Mouse (Mus musculus) midbrain, embryonic 15.5 days (tissue): Measurements from ENCODE around the gene Wipf2. TPM values are rescaled to one million over a fixed set of nuclear protein-coding genes. Genes with fewer than 3 reads are reported as not detected.
A peak's percentile ranks its signal among the peaks of the same experiment; 100 is the strongest.

Source experiments
- ATAC-seq: fragments of 200-750 bp; cut with Nextera tagmentation; replicated peaks from 2 replicates; pipeline ENCODE4 v1.8.0; 2017; ENCODE audit warnings: moderate TSS enrichment
- H3K27ac ChIP-seq: fragments of 300-500 bp; sonication (generic); 2 replicates; pipeline ENCODE4 v1.5.1; 2015; ENCODE audit warnings: mild to moderate bottlenecking, inconsistent platforms
- H3K27me3 ChIP-seq: fragments of 300-500 bp; sonication (generic); replicated peaks from 2 replicates; pipeline ENCODE4 v1.6.1; 2015; ENCODE audit warnings: inconsistent platforms
- H3K36me3 ChIP-seq: fragments of 300-500 bp; sonication (generic); replicated peaks from 2 replicates; pipeline ENCODE4 v1.6.1; 2015; ENCODE audit warnings: inconsistent platforms
- H3K4me1 ChIP-seq: fragments of 300-500 bp; sonication (generic); 2 replicates; pipeline ENCODE4 v1.6.1; 2015; ENCODE audit warnings: inconsistent platforms
- H3K4me2 ChIP-seq: fragments of 300-500 bp; sonication (generic); 2 replicates; pipeline ENCODE4 v1.6.1; 2015; ENCODE audit warnings: inconsistent platforms, mild to moderate bottlenecking, moderate library complexity
- H3K4me3 ChIP-seq: fragments of 300-500 bp; sonication (generic); 2 replicates; pipeline ENCODE4 v1.5.1; 2015; ENCODE audit warnings: mild to moderate bottlenecking, inconsistent platforms
- H3K9ac ChIP-seq: fragments of 300-500 bp; sonication (generic); 2 replicates; pipeline ENCODE4 v1.6.1; 2015; ENCODE audit warnings: mild to moderate bottlenecking, inconsistent platforms
- H3K9me3 ChIP-seq: fragments of 300-500 bp; sonication (generic); 2 replicates; pipeline ENCODE4 v1.6.1; 2016; ENCODE audit warnings: inconsistent platforms
- whole genome bisulfite sequencing: fragments of 180-500 bp; shearing (Covaris S2); methylation state at CpG from one replicate; pipeline ENCODE4 v1.1.7; 2015; ENCODE audit warnings: mixed read lengths; 5-methylcytosine and 5-hydroxymethylcytosine counted together
- polyA plus RNA-seq: library from polyadenylated mRNA; unstranded; fragments of >200 nt; fragmentation: Nextera tagmentation; extraction: Ambion mirVana; gene quantifications from 2 replicates; pipeline ENCODE4 v1.2.1, GENCODE M21; 2015

Wipf2 gene
- polyA plus RNA-seq, 1 experiment from 2014 or later: 4.9 TPM

DNA sequence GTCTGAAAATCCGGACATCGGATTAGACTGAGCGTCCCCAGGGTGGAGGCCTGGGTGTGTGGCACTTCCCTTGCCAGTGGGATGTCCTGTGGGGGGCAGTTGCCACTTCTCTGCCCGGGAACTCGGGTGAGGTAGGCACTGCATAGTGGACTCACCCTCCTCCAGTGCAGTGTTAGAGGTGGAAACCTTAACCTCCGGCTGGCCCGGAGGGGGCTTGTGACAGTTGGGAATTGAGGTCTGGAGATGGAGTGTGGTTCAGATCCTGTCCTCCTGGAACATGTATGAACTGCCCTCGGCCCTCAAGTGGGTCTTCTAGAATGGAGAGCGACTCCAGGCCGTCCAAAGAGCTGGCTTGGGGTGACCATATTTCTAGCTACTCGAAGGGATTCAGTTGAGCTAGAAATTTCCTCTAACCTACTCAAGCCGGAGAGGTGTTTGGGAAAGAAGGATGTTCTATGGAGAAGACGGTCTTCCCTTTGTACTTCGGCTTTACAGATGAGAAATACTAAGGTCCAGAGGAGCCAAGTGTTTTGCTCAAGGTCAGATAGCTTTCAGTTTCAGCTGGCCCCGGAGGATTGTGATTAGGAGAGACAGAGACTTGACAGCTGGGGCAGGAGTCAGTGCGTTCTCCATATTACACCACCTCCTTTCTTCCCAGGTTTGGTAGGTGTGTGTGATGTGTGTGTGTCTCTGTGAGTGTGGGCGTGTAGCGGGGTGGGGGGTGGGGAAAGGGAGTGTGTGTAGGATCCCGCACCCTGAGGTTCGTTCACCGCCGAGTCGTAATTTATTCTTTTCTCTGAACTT lies 73.4 kb downstream of the Wipf2 start:
- Histone ChIP-seq H3K4me3 (peak overlapping the region; percentile 66), H3K9me3 (no peaks in the 10 kb centered on the region), H3K4me2 (peak overlapping the region; percentile 99), H3K36me3 (no peaks in the 10 kb centered on the region), H3K4me1 (peaks cover 69% of the 10 kb centered on the region), H3K9ac (peak overlapping the region; percentile 47), H3K27me3 (peaks cover 12% of the 10 kb centered on the region), H3K27ac (no peak overlapping the region)
- 0 out of 2 replicates have a peak, but pooled peaks have one; percentile 28 for ATAC-seq
- WGBS: 3% methylated on average over 23 of the region's 23 CpGs

DNA sequence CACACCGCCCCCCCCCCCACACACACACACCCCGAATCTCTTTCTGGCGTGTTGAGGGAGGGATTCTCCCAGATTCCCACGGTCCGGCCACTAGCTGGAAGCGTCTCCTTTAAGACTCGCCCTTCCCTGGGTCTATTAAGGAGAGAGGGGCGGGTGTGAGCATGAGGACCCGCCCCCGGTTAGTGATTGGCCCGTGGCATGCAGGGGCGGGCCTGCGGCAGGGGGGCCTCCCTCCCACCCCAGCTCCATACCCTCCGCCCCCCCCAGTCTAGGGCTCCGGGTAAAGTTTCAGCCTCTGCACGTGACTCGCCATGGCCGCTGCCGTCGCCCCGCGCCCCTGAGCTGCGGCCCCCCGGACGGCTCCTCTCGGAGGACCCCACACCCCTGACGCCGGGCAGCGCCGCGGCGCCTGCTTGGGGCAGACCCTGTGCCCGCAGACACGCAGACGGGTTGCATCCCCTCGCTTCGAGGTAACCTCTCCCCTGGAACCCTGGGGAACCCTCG lies 74.0 kb downstream of the Wipf2 start:
- H3K9me3 ChIP-seq: no peaks in the 10 kb centered on the region
- no peaks in the 10 kb centered on the region for H3K36me3 ChIP-seq
- peaks cover 68% of the 10 kb centered on the region for H3K4me1 ChIP-seq
- ATAC-seq: peak; percentile 86
- peak overlapping the region; percentile 66 for H3K4me3 ChIP-seq
- H3K27ac ChIP-seq: peak overlapping the region; percentile 51
- H3K9ac ChIP-seq: peak overlapping the region; percentile 47
- H3K27me3 ChIP-seq: peaks cover 12% of the 10 kb centered on the region
- H3K4me2 ChIP-seq: peak overlapping the region; percentile 99
- WGBS: under 1% methylated on average over 35 of the region's 38 CpGs

DNA sequence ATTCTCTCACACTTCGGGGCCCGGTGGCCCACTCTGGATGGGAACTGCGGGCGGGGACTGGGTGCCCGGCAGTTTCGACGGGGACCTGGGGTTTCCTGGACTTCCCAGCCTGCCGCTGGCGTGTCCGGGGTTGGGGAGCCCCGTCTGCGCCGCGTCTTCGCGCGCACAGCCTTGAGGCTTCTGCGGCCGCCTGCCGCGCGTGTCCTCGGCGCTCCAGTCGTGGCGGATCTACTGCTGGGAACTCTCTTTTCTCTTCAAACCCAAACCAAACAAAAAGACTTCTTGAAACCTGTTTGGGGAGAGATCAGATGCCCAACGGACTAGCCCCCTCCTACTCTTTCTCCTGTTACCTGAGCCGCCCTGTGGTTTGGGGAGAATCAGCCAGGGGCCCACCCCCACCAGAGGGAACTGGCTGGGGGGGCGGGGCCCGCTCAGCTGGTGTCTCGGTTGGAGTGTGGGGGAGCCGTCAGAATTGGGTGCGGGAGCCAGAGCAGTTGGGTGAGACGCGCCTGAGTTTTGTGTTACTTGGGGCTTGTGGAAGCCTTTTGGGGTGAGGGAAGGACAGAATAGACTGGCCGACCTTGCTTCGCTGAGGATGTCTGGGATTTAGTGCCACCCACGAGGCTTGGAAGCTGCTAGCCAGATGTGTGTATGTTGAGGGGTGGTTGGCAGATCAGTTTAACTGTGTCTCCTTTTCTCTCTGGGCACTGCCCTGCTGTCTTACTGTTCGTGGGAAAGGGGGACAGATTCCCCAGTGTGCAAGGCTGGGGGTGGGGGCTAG lies 74.7 kb downstream of the Wipf2 start:
- Histone ChIP-seq H3K36me3 (no peaks in the 10 kb centered on the region), H3K4me2 (peak overlapping the region; percentile 99), H3K27ac (peak overlapping the region; percentile 51), H3K27me3 (peaks cover 12% of the 10 kb centered on the region), H3K4me1 (peaks cover 68% of the 10 kb centered on the region), H3K9ac (peak overlapping the region; percentile 47), H3K4me3 (peak overlapping the region; percentile 66), H3K9me3 (no peaks in the 10 kb centered on the region)
- ATAC-seq: no peak
- WGBS: 1% methylated on average over 39 of the region's 39 CpGs

DNA sequence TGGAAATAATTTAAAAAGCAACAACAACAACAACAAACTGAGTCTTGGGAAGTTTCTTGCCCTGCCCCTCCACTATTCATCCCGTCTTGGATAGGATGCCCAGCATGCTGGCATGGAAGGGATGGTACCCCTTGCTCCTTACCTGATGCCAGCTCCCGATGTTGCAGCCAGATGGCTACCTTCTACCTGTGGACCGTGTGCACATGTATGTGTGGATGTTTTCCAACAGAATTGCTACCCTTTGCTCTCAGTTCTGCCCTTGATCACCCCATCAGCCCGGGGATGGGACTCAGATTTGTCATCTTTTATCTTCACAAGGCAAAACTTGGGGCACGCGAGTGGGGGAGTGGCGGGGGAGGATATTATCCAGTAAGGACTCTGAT lies 75.3 kb downstream of the Wipf2 start:
- no peaks in the 10 kb centered on the region for H3K36me3 ChIP-seq
- whole genome bisulfite sequencing: 47% methylated on average over 7 of the region's 7 CpGs
- peak overlapping the region; percentile 99 for H3K4me2 ChIP-seq
- no peak overlapping the region for H3K9ac ChIP-seq
- H3K27ac ChIP-seq: no peak overlapping the region
- no peak for ATAC-seq
- no peak overlapping the region for H3K4me3 ChIP-seq
- peaks cover 74% of the 10 kb centered on the region for H3K4me1 ChIP-seq
- no peaks in the 10 kb centered on the region for H3K9me3 ChIP-seq
- peaks cover 12% of the 10 kb centered on the region for H3K27me3 ChIP-seq

DNA sequence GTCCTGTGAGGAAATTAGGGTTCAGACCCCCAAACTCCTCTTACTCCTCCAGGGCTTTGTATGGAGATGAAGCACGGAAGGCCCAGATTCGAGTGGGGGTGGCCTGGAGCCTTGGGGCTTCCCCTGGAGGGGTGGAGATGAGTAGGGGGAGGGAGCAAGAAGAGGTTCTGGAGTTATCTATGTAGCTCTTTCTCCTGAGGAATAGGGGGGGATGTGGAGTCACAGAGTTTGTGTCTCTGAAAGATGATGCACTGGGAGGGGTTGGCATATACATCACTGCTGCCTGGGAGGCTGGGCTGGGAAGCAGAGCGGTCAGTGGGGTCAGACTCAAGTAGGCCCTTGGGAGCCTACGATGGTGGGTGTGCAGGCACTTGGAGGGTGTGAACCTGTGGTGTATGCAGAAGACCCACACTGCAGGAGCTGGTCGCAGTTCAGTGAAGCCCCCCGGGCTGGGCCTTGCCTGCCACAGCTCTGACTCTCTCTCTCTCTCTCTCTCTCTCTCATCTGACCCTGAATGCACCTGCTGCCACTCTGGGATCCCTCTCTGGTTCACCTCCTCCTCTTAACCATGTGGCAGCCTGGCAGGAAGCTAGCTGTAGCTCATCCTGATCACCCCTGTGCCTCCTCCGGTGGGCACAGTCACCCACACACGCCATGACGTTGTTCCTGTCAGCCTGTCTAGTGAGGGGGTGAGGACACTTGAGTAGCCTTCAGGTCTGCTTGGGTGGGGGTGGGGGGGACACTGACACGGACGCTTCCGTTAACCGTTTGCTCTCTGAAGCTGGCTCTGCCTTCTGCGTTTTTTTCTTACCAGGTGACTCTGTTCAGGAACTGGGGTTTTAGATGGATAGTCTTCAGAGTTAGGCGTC lies 75.9 kb downstream of the Wipf2 start:
- ATAC-seq: no peak
- Histone ChIP-seq H3K9me3 (no peaks in the 10 kb centered on the region), H3K4me1 (peaks cover 79% of the 10 kb centered on the region), H3K36me3 (no peaks in the 10 kb centered on the region), H3K4me3 (no peak overlapping the region), H3K27me3 (peaks cover 12% of the 10 kb centered on the region), H3K9ac (no peak overlapping the region), H3K27ac (no peak overlapping the region), H3K4me2 (peak overlapping the region; percentile 99)
- WGBS: 56% methylated on average over 15 of the region's 15 CpGs

DNA sequence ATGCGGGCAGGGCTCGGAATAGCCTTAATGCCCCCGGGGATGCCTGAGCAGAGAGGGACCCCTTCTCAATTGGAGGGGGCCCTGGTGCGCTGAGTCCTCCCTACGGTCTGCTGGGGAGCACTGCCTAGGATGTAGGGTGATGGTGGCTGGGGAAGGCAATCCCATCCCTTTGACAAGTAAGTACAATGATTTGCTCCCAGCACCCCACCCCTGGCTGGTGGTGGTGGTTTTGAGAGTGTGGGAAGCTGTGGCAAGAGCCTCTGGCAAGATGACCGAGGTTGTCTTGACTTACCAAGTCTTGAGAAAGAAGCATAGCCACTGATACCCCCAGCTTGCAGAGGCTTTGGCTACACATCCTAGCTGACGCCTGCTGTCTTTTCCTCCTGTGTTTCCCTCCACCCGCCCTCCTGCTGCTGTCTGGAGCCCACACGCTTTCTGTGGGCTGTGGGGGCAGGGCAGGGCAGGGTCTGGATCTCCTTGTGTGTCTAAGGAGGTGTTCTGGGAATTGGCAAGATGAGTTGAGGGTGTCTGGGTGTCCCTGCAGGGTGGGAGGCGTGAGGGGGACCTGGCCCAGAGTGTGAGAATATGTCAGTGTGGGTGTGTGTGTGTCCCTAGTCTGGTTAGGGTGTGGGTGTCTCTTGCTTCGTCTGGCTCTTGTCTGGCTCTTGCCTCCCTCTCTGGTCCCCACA lies 76.7 kb downstream of the Wipf2 start:
- WGBS: 52% methylated on average over 11 of the region's 11 CpGs
- peak overlapping the region; percentile 19 for H3K4me2 ChIP-seq

DNA sequence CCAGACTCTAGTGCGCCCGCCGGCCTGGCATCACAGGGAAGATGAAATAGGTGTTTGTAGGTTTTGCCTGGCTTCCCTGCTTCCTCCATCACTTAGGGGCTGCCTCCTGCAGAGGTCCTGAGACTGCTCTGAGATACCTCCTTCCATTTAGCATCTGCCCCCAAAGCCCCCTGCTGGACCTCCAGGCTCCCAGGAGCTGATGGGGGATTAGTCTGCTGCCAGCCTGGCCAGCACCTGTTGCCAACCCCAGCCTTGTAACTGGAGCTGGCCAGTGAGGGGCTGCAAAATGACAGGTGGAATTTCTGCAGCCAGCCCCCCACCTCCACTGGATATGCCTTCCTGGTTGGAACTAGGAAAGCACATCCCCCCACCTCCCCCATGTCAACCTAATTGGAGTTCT lies 77.3 kb downstream of the Wipf2 start:
- H3K27me3 ChIP-seq: peaks cover 2% of the 10 kb centered on the region; the same call in 1 of the 2 replicates
- H3K4me3 ChIP-seq: peak overlapping the region; percentile 51; the same call in 1 of the 2 replicates
- H3K9ac ChIP-seq: peak overlapping the region; percentile 62; the same call in 1 of the 2 replicates

More for the DNA sequence above, 76.7 kb downstream of the Wipf2 start:
- H3K4me3 ChIP-seq: no peak overlapping the region
- peaks cover 7% of the 10 kb centered on the region for H3K27me3 ChIP-seq
- H3K27ac ChIP-seq: no peak overlapping the region
- ATAC-seq: no peak
- H3K9ac ChIP-seq: no peak overlapping the region
- no peaks in the 10 kb centered on the region for H3K9me3 ChIP-seq
- H3K4me1 ChIP-seq: peaks cover 83% of the 10 kb centered on the region
- no peaks in the 10 kb centered on the region for H3K36me3 ChIP-seq

DNA sequence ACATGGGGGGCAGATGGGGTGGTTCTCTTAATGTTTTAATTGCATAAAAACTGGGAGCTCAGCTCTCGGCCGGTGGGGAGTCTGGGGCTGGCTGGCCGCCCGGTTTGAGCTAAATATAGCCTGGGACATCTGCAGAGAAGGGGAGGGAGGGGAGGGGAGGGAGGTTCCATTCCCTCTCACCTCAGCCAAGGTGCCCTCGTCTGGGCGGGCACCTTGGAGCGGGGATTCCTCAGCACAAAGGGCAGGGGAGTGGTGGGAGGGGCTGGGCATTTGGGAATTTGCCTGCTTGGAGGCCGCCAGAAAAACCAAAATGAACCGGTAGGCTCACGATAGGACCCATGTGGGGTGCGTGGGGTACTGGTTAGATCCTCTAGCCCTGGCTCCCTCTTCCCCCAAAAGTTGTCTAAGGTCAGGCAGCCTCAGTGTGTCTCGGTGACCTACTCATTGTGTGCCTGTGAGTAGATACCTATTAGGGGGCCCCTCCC lies 77.9 kb downstream of the Wipf2 start:
- peak; percentile 7 for ATAC-seq
- Histone ChIP-seq H3K27ac (peak overlapping the region; percentile 89), H3K9me3 (no peaks in the 10 kb centered on the region), H3K9ac (peak overlapping the region; percentile 62), H3K27me3 (peaks cover 2% of the 10 kb centered on the region; the same call in 1 of the 2 replicates), H3K4me1 (peaks cover 81% of the 10 kb centered on the region), H3K36me3 (no peaks in the 10 kb centered on the region), H3K4me3 (peak overlapping the region; percentile 51), H3K4me2 (peak overlapping the region; percentile 81)
- under 1% methylated on average over 12 of the region's 12 CpGs for WGBS

More for the DNA sequence above, 77.3 kb downstream of the Wipf2 start:
- peak overlapping the region; percentile 81 for H3K4me2 ChIP-seq
- peaks cover 87% of the 10 kb centered on the region for H3K4me1 ChIP-seq
- WGBS: 42% methylated on average over 3 of the region's 3 CpGs
- H3K36me3 ChIP-seq: no peaks in the 10 kb centered on the region
- ATAC-seq: no peak
- no peaks in the 10 kb centered on the region for H3K9me3 ChIP-seq
- H3K27ac ChIP-seq: 0 out of 2 replicates have a peak overlapping the region, but pooled peaks have one; percentile 89

DNA sequence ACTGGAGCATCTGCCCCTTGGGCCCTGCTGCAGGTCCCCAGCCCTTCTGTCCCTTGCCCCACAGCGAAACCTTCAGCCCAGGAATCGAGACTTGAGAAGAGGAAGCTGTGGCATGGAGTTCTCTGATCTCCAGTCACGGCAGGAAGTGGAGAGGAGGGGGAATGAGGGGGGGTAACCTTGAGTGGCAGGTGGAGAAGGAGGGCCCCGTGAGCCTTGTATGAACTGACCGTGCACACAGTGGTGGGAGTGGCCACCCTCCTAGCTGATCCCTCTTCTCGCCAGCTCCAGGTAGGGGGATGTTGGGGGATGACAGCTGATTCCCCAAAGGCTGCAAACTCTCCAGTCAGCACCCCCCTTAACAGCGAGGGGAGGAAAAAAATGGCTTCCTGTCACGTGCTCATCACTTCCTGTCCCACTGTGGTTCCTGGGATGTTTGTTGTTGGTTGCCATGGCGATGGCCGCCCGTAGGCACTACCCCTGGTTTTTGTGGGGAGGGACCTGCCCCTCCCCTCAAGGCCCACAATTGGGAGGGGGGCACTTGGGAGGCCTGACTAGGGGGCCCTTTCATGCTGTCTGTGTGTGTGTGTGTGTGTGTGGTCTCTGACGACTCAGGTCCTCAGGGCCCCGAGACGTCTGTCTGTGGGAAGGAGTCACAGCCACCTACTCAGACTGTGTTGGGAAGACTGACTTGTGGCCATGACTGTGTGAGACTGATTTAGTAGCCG lies 78.5 kb downstream of the Wipf2 start:
- peak overlapping the region; percentile 62 for H3K9ac ChIP-seq
- peak; percentile 60 for ATAC-seq
- peaks cover 2% of the 10 kb centered on the region; the same call in 1 of the 2 replicates for H3K27me3 ChIP-seq
- H3K9me3 ChIP-seq: no peaks in the 10 kb centered on the region
- peaks cover 75% of the 10 kb centered on the region for H3K4me1 ChIP-seq
- peak overlapping the region; percentile 81 for H3K4me2 ChIP-seq
- H3K4me3 ChIP-seq: peak overlapping the region; percentile 51
- peak overlapping the region; percentile 89 for H3K27ac ChIP-seq
- 2% methylated on average over 15 of the region's 15 CpGs for WGBS
- no peaks in the 10 kb centered on the region for H3K36me3 ChIP-seq

DNA sequence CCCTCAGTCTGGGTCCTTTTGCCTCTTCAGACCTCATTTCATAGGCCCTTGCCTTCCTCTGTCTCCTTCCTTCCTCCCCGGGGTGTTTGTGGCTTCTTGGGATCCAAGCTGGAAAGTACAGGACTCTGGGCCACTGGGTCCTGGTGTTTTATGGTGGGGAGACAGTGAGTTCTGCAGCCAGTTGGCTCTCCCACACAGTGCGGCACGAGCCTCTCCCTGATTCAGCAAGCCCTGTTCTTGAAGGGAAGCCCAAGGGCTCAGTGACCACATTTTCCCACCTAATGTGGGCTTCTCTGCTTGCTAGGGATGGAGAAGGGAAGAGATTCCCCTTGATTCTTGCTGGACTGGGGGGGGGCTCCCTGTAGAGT lies 79.1 kb downstream of the Wipf2 start:
- peak overlapping the region; percentile 89 for H3K27ac ChIP-seq
- no peaks in the 10 kb centered on the region for H3K36me3 ChIP-seq
- H3K4me2 ChIP-seq: peak overlapping the region; percentile 81
- peaks cover 2% of the 10 kb centered on the region; the same call in 1 of the 2 replicates for H3K27me3 ChIP-seq
- peaks cover 70% of the 10 kb centered on the region for H3K4me1 ChIP-seq
- ATAC-seq: no peak
- peak overlapping the region; percentile 51 for H3K4me3 ChIP-seq
- WGBS: 52% methylated on average over 3 of the region's 3 CpGs
- H3K9ac ChIP-seq: peak overlapping the region; percentile 62
- no peaks in the 10 kb centered on the region for H3K9me3 ChIP-seq
